Mouse (Mus musculus): ENCODE data around the gene Defb35. TPM values are rescaled to one million over a fixed set of nuclear protein-coding genes. Genes with fewer than 3 reads are reported as not detected.

The Defb35 gene
- polyA plus RNA-seq, 1 experiment = not detected

- no peaks in the 10 kb centered on the region for H3K4me1 ChIP-seq (ENCODE audit: control insufficient read depth, insufficient read depth, low read length)
- no peak overlapping the region for H3K4me3 ChIP-seq (ENCODE audit: control insufficient read depth, low read depth, low read length)
- H3K27me3 ChIP-seq (ENCODE audit: control insufficient read depth, insufficient read depth, low read length) = no peaks in the 10 kb centered on the region
- TF ChIP-seq POLR2A (IDR thresholded peaks at IDR 0.05; ENCODE audit: control insufficient read depth, low read depth, low read length) (no peak), CTCF (IDR thresholded peaks at IDR 0.05; ENCODE audit: control insufficient read depth, insufficient read depth, insufficient replicate concordance, low read depth, low read length) (no peak)
- H3K27ac ChIP-seq (ENCODE audit: control insufficient read depth, insufficient read depth, low read depth, low read length) = no peak overlapping the region
- H3K36me3 ChIP-seq (ENCODE audit: control insufficient read depth, insufficient read depth, low read length) = no peaks in the 10 kb centered on the region
Observed at GRCm38 (mm10) chr8:21981664-21982337, 43.6 kb downstream of the Defb35 start.

Other genes starting within 250 kb of the Defb35 start
- gene AY761184, start 234.7 kb upstream of the Defb35 start, polyA plus RNA-seq (2012; rRNA removed) = not detected in 2 replicates
- not detected in 2 replicates for gene Defa24, start 203.9 kb upstream of the Defb35 start, polyA plus RNA-seq (2012; rRNA removed)
- not detected in 2 replicates for gene Defb50, start 114.8 kb upstream of the Defb35 start, polyA plus RNA-seq (2012; rRNA removed)
- gene Defb2, start 98.4 kb upstream of the Defb35 start, polyA plus RNA-seq (2012; rRNA removed) = 37.7 TPM in 1 of 2 replicates, not detected in the other
- 1.4 TPM in 1 of 2 replicates, not detected in the other for gene Defb10, start 79.5 kb upstream of the Defb35 start, polyA plus RNA-seq (2012; rRNA removed)
- gene Defb9, start 52.9 kb upstream of the Defb35 start, polyA plus RNA-seq (2012; rRNA removed) = 5.1 TPM in 1 of 2 replicates, not detected in the other
- gene Defb11, start 31.9 kb upstream of the Defb35 start, polyA plus RNA-seq (2012; rRNA removed) = 67.6 TPM in 1 of 2 replicates, not detected in the other
- gene Defb15, start 5.6 kb upstream of the Defb35 start, polyA plus RNA-seq (2012; rRNA removed) = 2.1 TPM in 1 of 2 replicates, not detected in the other
- not detected in 2 replicates for gene Defb13, start 8.4 kb downstream of the Defb35 start, polyA plus RNA-seq (2012; rRNA removed)
- 0.07 TPM in 1 of 2 replicates, not detected in the other for gene Fam90a1a, start 20.4 kb downstream of the Defb35 start, polyA plus RNA-seq (2012; rRNA removed)
- 43.4 and 56.2 TPM in 2 replicates for gene Ccdc70, start 31.4 kb downstream of the Defb35 start, polyA plus RNA-seq (2012; rRNA removed)
- gene Atp7b, start 122.0 kb downstream of the Defb35 start, polyA plus RNA-seq (2012; rRNA removed) = 2.9 and 3.1 TPM in 2 replicates
- 4.5 and 5.0 TPM in 2 replicates for gene Alg11, start 122.4 kb downstream of the Defb35 start, polyA plus RNA-seq (2012; rRNA removed)
- gene Nek5, start 186.7 kb downstream of the Defb35 start, polyA plus RNA-seq (2012; rRNA removed) = 0.31 and 0.40 TPM in 2 replicates
- 0.96 and 1.0 TPM in 2 replicates for gene Nek3, start 228.1 kb downstream of the Defb35 start, polyA plus RNA-seq (2012; rRNA removed)
- gene Ckap2, start 247.5 kb downstream of the Defb35 start, polyA plus RNA-seq (2012; rRNA removed) = 6.6 and 6.7 TPM in 2 replicates

Data from testis, adult 2 months (tissue).